Mouse (Mus musculus) heart, embryonic 12.5 days (tissue): ENCODE measurements around the gene Capn11. TPM values are rescaled to one million over a fixed set of nuclear protein-coding genes. Genes with fewer than 3 reads are reported as not detected.
A peak's percentile ranks its signal among the peaks of the same experiment; 100 is the strongest.
"Not testable (repeated sequence)": the region's sequence is repeated elsewhere in the genome, so short reads cannot be mapped to it uniquely, and the experiment has no call there.

Experiments used
- ATAC-seq: fragments of 200-750 bp; cut with Nextera tagmentation; 2 replicates; pipeline ENCODE4 v1.8.0; 2017; ENCODE audit warnings: moderate TSS enrichment, moderate library complexity; ENCODE audit not compliant: insufficient number of reproducible peaks, low FRiP score
- H3K27ac ChIP-seq: fragments of 300-500 bp; sonication (generic); 2 replicates; pipeline ENCODE4 v1.5.1; 2016; ENCODE audit warnings: mild to moderate bottlenecking, moderate library complexity; ENCODE audit not compliant: poor library complexity, severe bottlenecking
- H3K27me3 ChIP-seq: fragments of 300-500 bp; sonication (generic); replicated peaks from 2 replicates; pipeline ENCODE4 v1.6.1; 2016; ENCODE audit warnings: mild to moderate bottlenecking, moderate library complexity
- H3K36me3 ChIP-seq: fragments of 300-500 bp; sonication (generic); 2 replicates; pipeline ENCODE4 v1.6.1; 2016; ENCODE audit warnings: mild to moderate bottlenecking, moderate library complexity
- H3K4me1 ChIP-seq: fragments of 300-500 bp; sonication (generic); replicated peaks from 2 replicates; pipeline ENCODE4 v1.6.1; 2016; ENCODE audit warnings: mild to moderate bottlenecking
- H3K4me2 ChIP-seq: fragments of 300-500 bp; sonication (generic); 2 replicates; pipeline ENCODE4 v1.6.1; 2016; ENCODE audit warnings: mild to moderate bottlenecking, moderate library complexity
- H3K4me3 ChIP-seq: fragments of 300-500 bp; sonication (generic); 2 replicates; pipeline ENCODE4 v1.5.1; 2016; ENCODE audit warnings: mild to moderate bottlenecking
- H3K9ac ChIP-seq: fragments of 300-500 bp; sonication (generic); 2 replicates; pipeline ENCODE4 v1.6.1; 2016; ENCODE audit warnings: mild to moderate bottlenecking, moderate library complexity
- H3K9me3 ChIP-seq: fragments of 300-500 bp; sonication (generic); replicated peaks from 2 replicates; pipeline ENCODE4 v1.6.1; 2016; ENCODE audit warnings: mild to moderate bottlenecking, moderate library complexity
- WGBS: fragments of 180-500 bp; shearing (Covaris S2); methylation state at CpG from one replicate; pipeline ENCODE4 v1.1.7; 2016; 5-methylcytosine and 5-hydroxymethylcytosine counted together
- polyA plus RNA-seq: library from polyadenylated mRNA; unstranded; fragments of >200 nt; fragmentation: Nextera tagmentation; extraction: Ambion mirVana; gene quantifications from 2 replicates; pipeline ENCODE4 v1.2.1, GENCODE M21; 2016

The Capn11 gene
- polyA plus RNA-seq, 1 experiment from 2014 or later = 0.56 TPM

GRCm38 (mm10) chr17:45628160-45628559, 31.0 kb downstream of the Capn11 start:
- ATAC-seq = no peak
- Histone ChIP-seq H3K4me2 (no peak overlapping the region), H3K27me3 (no peaks in the 10 kb centered on the region), H3K9me3 (no peaks in the 10 kb centered on the region), H3K4me1 (peaks cover 26% of the 10 kb centered on the region), H3K4me3 (no peak overlapping the region), H3K27ac (no peak overlapping the region), H3K9ac (no peak overlapping the region), H3K36me3 (no peaks in the 10 kb centered on the region)
- WGBS = 36% methylated on average over 3 of the region's 3 CpGs

GRCm38 (mm10) chr17:45626577-45627134, 32.5 kb downstream of the Capn11 start:
- Histone ChIP-seq H3K9ac (peak overlapping the region; percentile 56), H3K4me2 (peak overlapping the region; percentile 56), H3K36me3 (no peaks in the 10 kb centered on the region), H3K4me3 (no peak overlapping the region; the same call in 1 of the 2 replicates), H3K9me3 (no peaks in the 10 kb centered on the region), H3K27me3 (no peaks in the 10 kb centered on the region), H3K4me1 (peaks cover 26% of the 10 kb centered on the region), H3K27ac (no peak overlapping the region)
- no peak for ATAC-seq
- 22% methylated on average over 15 of the region's 15 CpGs for WGBS

- H3K4me3 ChIP-seq, H3K9ac ChIP-seq, H3K9me3 ChIP-seq, H3K4me2 ChIP-seq, H3K36me3 ChIP-seq, H3K27ac ChIP-seq, H3K27me3 ChIP-seq, ATAC-seq: not testable (repeated sequence)
- 82% methylated on average over 8 of the region's 8 CpGs for WGBS
- peaks cover 19% of the 10 kb centered on the region for H3K4me1 ChIP-seq
Observed at GRCm38 (mm10) chr17:45623425-45623824, 35.7 kb downstream of the Capn11 start.

- Histone ChIP-seq H3K4me2 (peak overlapping the region; percentile 61), H3K4me1 (peaks cover 15% of the 10 kb centered on the region), H3K27ac (peak overlapping the region; percentile 77), H3K9me3 (no peaks in the 10 kb centered on the region), H3K4me3 (peak overlapping the region; percentile 29), H3K9ac (peak overlapping the region; percentile 40; the same call in 1 of the 2 replicates), H3K27me3 (no peaks in the 10 kb centered on the region), H3K36me3 (no peaks in the 10 kb centered on the region)
- peak; percentile 71 for ATAC-seq
- WGBS = 15% methylated on average over 20 of the region's 20 CpGs
Observed at GRCm38 (mm10) chr17:45619386-45620256, 39.5 kb downstream of the Capn11 start.

- 17% methylated on average over 8 of the region's 8 CpGs for WGBS
Observed at GRCm38 (mm10) chr17:45618941-45619385, 40.2 kb downstream of the Capn11 start.

GRCm38 (mm10) chr17:45617655-45618054, 41.5 kb downstream of the Capn11 start:
- no peaks in the 10 kb centered on the region for H3K36me3 ChIP-seq
- H3K9me3 ChIP-seq = no peaks in the 10 kb centered on the region
- no peak overlapping the region for H3K4me3 ChIP-seq
- H3K4me1 ChIP-seq = peaks cover 15% of the 10 kb centered on the region
- no peak for ATAC-seq
- no peak overlapping the region for H3K9ac ChIP-seq
- H3K27ac ChIP-seq = no peak overlapping the region
- H3K27me3 ChIP-seq = no peaks in the 10 kb centered on the region
- no peak overlapping the region for H3K4me2 ChIP-seq
- WGBS = 83% methylated on average over 6 of the region's 6 CpGs

More at GRCm38 (mm10) chr17:45618941-45619385, 40.2 kb downstream of the Capn11 start:
- peak overlapping the region; percentile 29 for H3K4me3 ChIP-seq
- H3K27ac ChIP-seq = peak overlapping the region; percentile 77
- peak; percentile 83 for ATAC-seq
- peak overlapping the region; percentile 61 for H3K4me2 ChIP-seq
- peak overlapping the region; percentile 40; the same call in 1 of the 2 replicates for H3K9ac ChIP-seq
- peaks cover 15% of the 10 kb centered on the region for H3K4me1 ChIP-seq
- no peaks in the 10 kb centered on the region for H3K27me3 ChIP-seq
- no peaks in the 10 kb centered on the region for H3K9me3 ChIP-seq
- no peaks in the 10 kb centered on the region for H3K36me3 ChIP-seq

GRCm38 (mm10) chr17:45616679-45617078, 42.4 kb downstream of the Capn11 start:
- H3K4me3 ChIP-seq = no peak overlapping the region
- H3K4me1 ChIP-seq = peaks cover 15% of the 10 kb centered on the region
- H3K4me2 ChIP-seq = no peak overlapping the region
- no peaks in the 10 kb centered on the region for H3K27me3 ChIP-seq
- H3K9me3 ChIP-seq = no peaks in the 10 kb centered on the region
- WGBS = 77% methylated on average over 3 of the region's 3 CpGs
- no peak for ATAC-seq
- H3K9ac ChIP-seq = no peak overlapping the region
- no peaks in the 10 kb centered on the region for H3K36me3 ChIP-seq
- H3K27ac ChIP-seq = no peak overlapping the region

GRCm38 (mm10) chr17:45616046-45616650, 43.0 kb downstream of the Capn11 start:
- Histone ChIP-seq H3K4me3 (no peak overlapping the region), H3K27ac (no peak overlapping the region), H3K9me3 (no peaks in the 10 kb centered on the region), H3K4me1 (peaks cover 15% of the 10 kb centered on the region), H3K9ac (no peak overlapping the region), H3K4me2 (no peak overlapping the region), H3K36me3 (no peaks in the 10 kb centered on the region), H3K27me3 (no peaks in the 10 kb centered on the region)
- no peak for ATAC-seq
- 50% methylated on average over 4 of the region's 4 CpGs for WGBS

GRCm38 (mm10) chr17:45612921-45613320, 46.2 kb downstream of the Capn11 start:
- 88% methylated on average over 7 of the region's 7 CpGs for WGBS
- H3K36me3 ChIP-seq = no peaks in the 10 kb centered on the region
- ATAC-seq = no peak
- H3K4me1 ChIP-seq = peaks cover 12% of the 10 kb centered on the region
- no peak overlapping the region for H3K4me2 ChIP-seq
- H3K9ac ChIP-seq = no peak overlapping the region
- no peaks in the 10 kb centered on the region for H3K27me3 ChIP-seq
- H3K4me3 ChIP-seq = no peak overlapping the region
- H3K9me3 ChIP-seq = no peaks in the 10 kb centered on the region
- H3K27ac ChIP-seq = no peak overlapping the region

GRCm38 (mm10) chr17:45612008-45612407, 47.1 kb downstream of the Capn11 start:
- H3K36me3 ChIP-seq = no peaks in the 10 kb centered on the region
- ATAC-seq = no peak
- H3K27me3 ChIP-seq = no peaks in the 10 kb centered on the region
- no peak overlapping the region for H3K4me3 ChIP-seq
- H3K9ac ChIP-seq = no peak overlapping the region
- no peak overlapping the region for H3K4me2 ChIP-seq
- no peak overlapping the region for H3K27ac ChIP-seq
- peaks cover 12% of the 10 kb centered on the region for H3K4me1 ChIP-seq
- WGBS = 75% methylated on average over 8 of the region's 8 CpGs
- peaks cover 5% of the 10 kb centered on the region for H3K9me3 ChIP-seq
